Mouse (Mus musculus): Measurements from ENCODE around the gene Otud1. TPM values are rescaled to one million over a fixed set of nuclear protein-coding genes. Genes with fewer than 3 reads are reported as not detected.

The Otud1 gene
- 6.2 and 8.0 TPM in 2 replicates for total RNA-seq (2021)
- long read RNA-seq, transcript Otud1-201 (1 exons, 2,832 nt), result major isoform, 21 of 21 reads
- long read RNA-seq, partial matches to known transcripts, result 0 of 21 reads
- long read RNA-seq, other reads (novel, unspliced or antisense), result 0 of 21 reads

- peak; percentile 98 for DNase-seq
Observed at GRCm38 (mm10) chr2:19657158-19657874, at the start of gene Otud1. Gene Otud1, plus strand, starts transcription at chr2:19657752.

DNA sequence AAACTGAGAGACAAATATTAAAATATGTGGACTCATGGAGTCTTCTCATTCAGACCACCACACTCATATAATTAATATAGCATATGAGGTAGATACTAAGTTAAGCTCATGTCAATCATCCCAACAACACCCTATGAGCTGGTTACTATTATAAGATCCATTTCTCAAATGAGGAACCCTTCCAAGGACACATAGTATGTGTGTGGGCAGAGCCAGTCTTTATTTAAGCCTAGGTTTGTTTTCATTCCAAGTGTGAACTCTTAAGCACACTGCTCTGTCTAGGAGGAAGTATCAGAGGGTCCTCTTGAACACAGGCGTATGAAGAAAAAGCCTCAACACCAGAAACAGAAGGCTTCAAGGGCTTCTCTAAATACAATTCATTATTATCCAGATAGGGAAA, 49.7 kb upstream of the Otud1 start:
- no peak for DNase-seq

GRCm38 (mm10) chr2:19608410-19609073, 49.0 kb upstream of the Otud1 start:
- no peak for DNase-seq

GRCm38 (mm10) chr2:19622041-19622440, 35.5 kb upstream of the Otud1 start:
- no peak for DNase-seq

GRCm38 (mm10) chr2:19627044-19627443, 30.5 kb upstream of the Otud1 start:
- DNase-seq, result no peak

- DNase-seq, result no peak
Observed at GRCm38 (mm10) chr2:19627920-19628608, 29.5 kb upstream of the Otud1 start.

- no peak for DNase-seq
Observed at GRCm38 (mm10) chr2:19630544-19630943, 27.0 kb upstream of the Otud1 start.

DNA sequence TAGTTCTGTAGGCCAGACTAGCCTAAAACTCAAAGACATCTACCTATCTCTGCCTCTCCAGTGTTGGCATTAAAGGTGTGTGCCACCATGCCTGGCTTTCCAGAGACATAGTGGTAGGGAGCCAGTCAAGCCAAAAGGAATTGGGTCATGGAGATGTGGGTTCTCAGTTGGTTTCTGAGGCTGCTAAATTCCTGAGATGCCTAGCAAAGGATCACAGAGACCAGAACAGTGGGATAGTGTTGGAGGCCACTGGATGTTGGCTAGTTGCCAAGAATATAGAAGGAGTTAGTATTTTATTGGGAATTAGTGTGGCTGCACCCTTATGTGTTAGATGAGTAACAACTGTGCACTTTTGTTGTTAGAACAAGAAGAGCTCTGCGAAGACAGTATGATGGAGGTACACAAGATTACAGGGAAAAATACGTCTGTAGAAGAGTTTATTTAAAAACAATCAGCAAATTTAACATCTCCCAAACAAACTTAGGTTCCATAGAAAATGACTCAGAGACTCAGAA, 24.1 kb upstream of the Otud1 start:
- no peak for DNase-seq

DNA sequence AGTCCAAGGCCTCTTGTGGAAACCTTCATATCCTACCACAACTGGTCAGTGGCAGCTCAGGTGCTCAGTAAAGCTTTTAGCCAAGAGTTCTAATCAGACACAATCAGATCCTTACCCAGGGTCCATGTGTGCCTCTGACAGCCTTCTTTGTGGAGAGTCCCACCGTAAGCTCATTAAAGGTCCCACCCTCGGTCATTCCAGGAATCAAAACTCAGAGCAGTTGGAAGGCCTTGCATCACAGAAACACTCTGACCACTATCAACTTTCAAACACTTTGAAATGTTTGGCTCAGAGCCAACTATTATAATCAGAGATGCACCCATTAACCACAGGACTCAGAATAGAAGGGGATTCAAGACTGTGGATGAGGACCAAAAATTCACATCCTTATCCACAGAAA, 12.4 kb upstream of the Otud1 start:
- DNase-seq, result no peak

DNA sequence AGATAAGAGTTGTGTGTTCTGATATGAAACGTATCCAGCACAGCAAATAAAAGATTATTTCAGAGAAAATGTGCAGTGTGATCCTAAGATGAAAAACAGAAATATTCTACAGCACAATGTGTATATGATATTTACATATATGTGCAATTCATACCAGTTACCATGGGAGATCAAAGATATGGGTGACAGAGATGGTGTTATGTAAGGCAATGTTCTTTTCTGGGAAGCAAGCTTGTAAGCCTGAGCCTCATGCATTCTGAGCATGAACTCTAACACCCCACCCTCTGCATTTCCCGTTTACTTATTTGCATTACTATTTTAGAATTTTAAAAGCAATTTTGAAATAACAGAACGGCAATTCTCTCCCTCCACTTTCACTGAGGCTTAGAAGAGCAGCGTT, 11.4 kb upstream of the Otud1 start:
- DNase-seq, result no peak

GRCm38 (mm10) chr2:19646910-19647309, 10.6 kb upstream of the Otud1 start:
- peak; percentile 61 for DNase-seq

- no peak for DNase-seq
Observed at GRCm38 (mm10) chr2:19656436-19656835, 1.1 kb upstream of the Otud1 start.

DNA sequence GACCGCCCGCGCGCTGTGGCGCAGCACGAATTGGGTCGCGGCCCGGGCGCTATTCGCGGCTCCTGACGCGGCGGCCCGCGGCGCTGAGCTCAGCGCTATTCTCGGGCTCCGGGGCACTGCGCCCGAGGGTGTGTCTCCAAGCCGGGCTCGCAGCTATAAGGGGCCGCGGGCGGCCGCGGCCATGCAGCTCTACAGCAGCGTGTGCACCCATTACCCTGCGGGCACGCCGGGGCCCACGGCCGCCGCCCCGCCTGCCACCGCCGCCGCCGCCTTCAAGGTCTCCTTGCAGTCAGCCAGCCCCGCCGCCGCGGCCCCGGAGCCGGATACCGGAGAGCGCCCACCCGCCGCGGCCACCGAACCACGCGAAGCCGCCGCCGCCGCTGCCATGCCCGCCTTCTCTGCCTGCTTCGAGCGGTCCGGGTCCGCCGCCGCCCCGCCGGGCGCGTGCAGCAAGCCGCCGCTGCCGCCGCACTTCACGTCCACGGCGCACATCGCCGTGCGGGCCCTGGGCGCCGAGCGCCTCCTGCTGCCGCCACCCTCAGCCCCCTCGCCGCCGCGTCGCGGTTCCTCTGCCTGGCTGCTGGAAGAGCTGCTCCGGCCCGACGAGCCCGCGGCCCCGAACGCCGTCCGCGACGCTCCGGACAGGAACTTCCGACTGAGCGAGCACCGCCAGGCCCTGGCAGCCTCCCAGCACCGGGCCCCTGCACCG, 483 bp downstream of the Otud1 start:
- peak; percentile 69 for DNase-seq

GRCm38 (mm10) chr2:19658661-19659384, 1.3 kb downstream of the Otud1 start:
- no peak for DNase-seq

GRCm38 (mm10) chr2:19660875-19661274, 3.3 kb downstream of the Otud1 start:
- DNase-seq, result no peak

DNA sequence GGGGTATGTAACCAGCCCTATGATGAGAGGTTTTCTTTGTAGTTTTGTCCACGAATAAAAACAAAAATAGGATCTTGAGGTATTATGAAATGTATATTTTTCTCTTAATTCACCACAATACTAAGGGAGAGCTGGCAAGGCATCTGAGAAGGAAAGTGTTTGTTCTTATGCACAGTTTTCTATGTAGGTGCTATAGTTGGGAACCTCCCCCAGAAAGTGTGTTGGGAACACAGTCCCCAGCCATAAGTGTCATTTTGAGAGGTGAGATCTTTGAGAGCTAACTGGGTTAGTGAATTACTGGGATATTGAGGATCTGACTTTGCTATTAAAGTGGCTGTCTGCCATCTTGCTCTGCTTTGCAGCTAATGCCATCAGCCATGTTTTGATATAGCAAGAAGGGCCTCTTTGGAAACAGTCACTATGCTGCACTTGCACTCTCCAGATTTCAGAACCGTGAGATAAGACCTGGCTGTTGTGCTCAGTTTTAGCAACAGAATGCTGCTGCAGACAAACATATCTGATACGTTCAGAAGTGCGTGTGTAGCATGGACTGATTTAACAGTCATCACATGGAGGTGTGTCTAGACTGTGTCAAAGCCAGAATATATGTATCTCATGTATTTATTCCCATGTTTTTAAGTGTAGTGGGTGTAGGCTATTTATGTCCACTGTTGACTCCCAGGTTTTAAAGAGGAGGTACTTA, 5.7 kb downstream of the Otud1 start:
- DNase-seq, result no peak

- peak; percentile 14 for DNase-seq
Observed at GRCm38 (mm10) chr2:19664147-19664546, 6.6 kb downstream of the Otud1 start.

GRCm38 (mm10) chr2:19664555-19665475, 7.3 kb downstream of the Otud1 start:
- no peak for DNase-seq

GRCm38 (mm10) chr2:19665841-19666240, 8.3 kb downstream of the Otud1 start:
- no peak for DNase-seq

Measured in adrenal gland, postnatal 25 days (tissue).